Mouse (Mus musculus): ENCODE measurements around the gene Fam90a1a. TPM values are rescaled to one million over a fixed set of nuclear protein-coding genes. Genes with fewer than 3 reads are reported as not detected.
A peak's percentile ranks its signal among the peaks of the same experiment; 100 is the strongest.

Fam90a1a gene
- polyA plus RNA-seq, 1 experiment from 2014 or later: not detected

- no peaks in the 10 kb centered on the region for H3K36me3 ChIP-seq
- H3K27me3 ChIP-seq: no peaks in the 10 kb centered on the region
- no peaks in the 10 kb centered on the region for H3K9me3 ChIP-seq (replicated peaks)
- no peak overlapping the region for H3K9ac ChIP-seq
- WGBS: 65% methylated on average over 4 of the region's 4 CpGs
- no peak overlapping the region for H3K4me3 ChIP-seq
- ATAC-seq (ENCODE audit: low FRiP score): no peak
- no peak overlapping the region for H3K27ac ChIP-seq
- no peak overlapping the region for H3K4me2 ChIP-seq (replicated peaks)
- no peaks in the 10 kb centered on the region for H3K4me1 ChIP-seq
Measured at GRCm38 (mm10) chr8:21978193-21978592, 19.7 kb downstream of the Fam90a1a start.

GRCm38 (mm10) chr8:21981664-21982337, 23.3 kb downstream of the Fam90a1a start:
- Histone ChIP-seq H3K27ac (no peak overlapping the region), H3K27me3 (no peaks in the 10 kb centered on the region), H3K36me3 (no peaks in the 10 kb centered on the region), H3K4me2 (replicated peaks) (no peak overlapping the region), H3K9ac (no peak overlapping the region), H3K4me1 (no peaks in the 10 kb centered on the region), H3K4me3 (no peak overlapping the region), H3K9me3 (replicated peaks) (no peaks in the 10 kb centered on the region)
- ATAC-seq (ENCODE audit: low FRiP score): peak; percentile 66
- WGBS: 59% methylated on average over 8 of the region's 8 CpGs

- no peak overlapping the region for H3K9ac ChIP-seq
- ATAC-seq (ENCODE audit: low FRiP score): 0 out of 2 replicates have a peak, but pooled peaks have one; percentile 56
- no peak overlapping the region for H3K27ac ChIP-seq
- WGBS: 25% methylated on average over 6 of the region's 6 CpGs
- no peak overlapping the region for H3K4me3 ChIP-seq
- H3K4me1 ChIP-seq: no peaks in the 10 kb centered on the region
- no peaks in the 10 kb centered on the region for H3K27me3 ChIP-seq
- no peak overlapping the region for H3K4me2 ChIP-seq (replicated peaks)
- H3K36me3 ChIP-seq: no peaks in the 10 kb centered on the region
- no peaks in the 10 kb centered on the region for H3K9me3 ChIP-seq (replicated peaks)
Measured at GRCm38 (mm10) chr8:21992184-21992583, 33.7 kb downstream of the Fam90a1a start.

GRCm38 (mm10) chr8:21995181-21995580, 36.7 kb downstream of the Fam90a1a start:
- no peak for ATAC-seq (ENCODE audit: low FRiP score)
- Histone ChIP-seq H3K4me3 (no peak overlapping the region), H3K27me3 (no peaks in the 10 kb centered on the region), H3K27ac (no peak overlapping the region), H3K36me3 (no peaks in the 10 kb centered on the region), H3K4me1 (no peaks in the 10 kb centered on the region), H3K4me2 (replicated peaks) (no peak overlapping the region), H3K9ac (no peak overlapping the region), H3K9me3 (replicated peaks) (no peaks in the 10 kb centered on the region)
- WGBS: 50% methylated on average over 3 of the region's 3 CpGs

- H3K4me1 ChIP-seq: no peaks in the 10 kb centered on the region
- H3K27ac ChIP-seq: no peak overlapping the region
- no peak overlapping the region for H3K4me3 ChIP-seq
- H3K4me2 ChIP-seq (replicated peaks): no peak overlapping the region
- H3K9me3 ChIP-seq (replicated peaks): no peaks in the 10 kb centered on the region
- H3K36me3 ChIP-seq: no peaks in the 10 kb centered on the region
- no peak overlapping the region for H3K9ac ChIP-seq
- H3K27me3 ChIP-seq: no peaks in the 10 kb centered on the region
- ATAC-seq (ENCODE audit: low FRiP score): no peak
- WGBS: 76% methylated on average over 14 of the region's 14 CpGs
Measured at GRCm38 (mm10) chr8:22004750-22005522, 46.4 kb downstream of the Fam90a1a start.

GRCm38 (mm10) chr8:22006423-22006822, 47.9 kb downstream of the Fam90a1a start:
- Histone ChIP-seq H3K27me3 (no peaks in the 10 kb centered on the region), H3K9me3 (replicated peaks) (no peaks in the 10 kb centered on the region), H3K36me3 (no peaks in the 10 kb centered on the region), H3K27ac (no peak overlapping the region), H3K4me1 (no peaks in the 10 kb centered on the region), H3K4me2 (replicated peaks) (no peak overlapping the region), H3K4me3 (no peak overlapping the region), H3K9ac (no peak overlapping the region)
- no peak for ATAC-seq (ENCODE audit: low FRiP score)
- WGBS: 82% methylated on average over 6 of the region's 6 CpGs

- Histone ChIP-seq H3K27ac (no peak overlapping the region), H3K4me1 (no peaks in the 10 kb centered on the region), H3K36me3 (no peaks in the 10 kb centered on the region), H3K9ac (no peak overlapping the region), H3K4me2 (replicated peaks) (no peak overlapping the region), H3K27me3 (no peaks in the 10 kb centered on the region), H3K4me3 (no peak overlapping the region), H3K9me3 (replicated peaks) (no peaks in the 10 kb centered on the region)
- WGBS: 66% methylated on average over 3 of the region's 3 CpGs
- no peak for ATAC-seq (ENCODE audit: low FRiP score)
Measured at GRCm38 (mm10) chr8:22009403-22009802, 50.9 kb downstream of the Fam90a1a start.

GRCm38 (mm10) chr8:22013034-22013707, 54.7 kb downstream of the Fam90a1a start:
- H3K9ac ChIP-seq: no peak overlapping the region
- H3K4me2 ChIP-seq (replicated peaks): no peak overlapping the region
- peak; percentile 42; the same call in 1 of the 2 replicates for ATAC-seq (ENCODE audit: low FRiP score)
- 81% methylated on average over 24 of the region's 24 CpGs for WGBS
- no peaks in the 10 kb centered on the region for H3K27me3 ChIP-seq
- H3K4me1 ChIP-seq: no peaks in the 10 kb centered on the region
- no peak overlapping the region for H3K27ac ChIP-seq
- no peaks in the 10 kb centered on the region for H3K36me3 ChIP-seq
- H3K4me3 ChIP-seq: no peak overlapping the region
- H3K9me3 ChIP-seq (replicated peaks): no peaks in the 10 kb centered on the region

Other genes with a start within 250 kb of the Fam90a1a start
- gene Defa24, start 224.2 kb upstream of the Fam90a1a start, polyA plus RNA-seq (2016; fragmentation: Nextera tagmentation; extraction: Ambion mirVana): not detected in 2 replicates
- gene Defb50, start 135.2 kb upstream of the Fam90a1a start, polyA plus RNA-seq (2016; fragmentation: Nextera tagmentation; extraction: Ambion mirVana): not detected in 2 replicates
- not detected in 2 replicates for gene Defb2, start 118.8 kb upstream of the Fam90a1a start, polyA plus RNA-seq (2016; fragmentation: Nextera tagmentation; extraction: Ambion mirVana)
- gene Defb10, start 99.8 kb upstream of the Fam90a1a start, polyA plus RNA-seq (2016; fragmentation: Nextera tagmentation; extraction: Ambion mirVana): 1.1 TPM in 1 of 2 replicates, not detected in the other
- gene Defb9, start 73.3 kb upstream of the Fam90a1a start, polyA plus RNA-seq (2016; fragmentation: Nextera tagmentation; extraction: Ambion mirVana): 1.3 and 1.5 TPM in 2 replicates
- gene Defb11, start 52.3 kb upstream of the Fam90a1a start, polyA plus RNA-seq (2016; fragmentation: Nextera tagmentation; extraction: Ambion mirVana): 14.2 and 14.9 TPM in 2 replicates
- gene Defb15, start 26.0 kb upstream of the Fam90a1a start, polyA plus RNA-seq (2016; fragmentation: Nextera tagmentation; extraction: Ambion mirVana): not detected in 2 replicates
- not detected in 2 replicates for gene Defb35, start 20.4 kb upstream of the Fam90a1a start, polyA plus RNA-seq (2016; fragmentation: Nextera tagmentation; extraction: Ambion mirVana)
- not detected in 2 replicates for gene Defb13, start 12.0 kb upstream of the Fam90a1a start, polyA plus RNA-seq (2016; fragmentation: Nextera tagmentation; extraction: Ambion mirVana)
- not detected in 2 replicates for gene Ccdc70, start 11.1 kb downstream of the Fam90a1a start, polyA plus RNA-seq (2016; fragmentation: Nextera tagmentation; extraction: Ambion mirVana)
- gene Atp7b, start 101.6 kb downstream of the Fam90a1a start, polyA plus RNA-seq (2016; fragmentation: Nextera tagmentation; extraction: Ambion mirVana): 1.7 and 1.9 TPM in 2 replicates
- 32.3 and 38.0 TPM in 2 replicates for gene Alg11, start 102.0 kb downstream of the Fam90a1a start, polyA plus RNA-seq (2016; fragmentation: Nextera tagmentation; extraction: Ambion mirVana)
- 0.52 and 1.2 TPM in 2 replicates for gene Nek5, start 166.3 kb downstream of the Fam90a1a start, polyA plus RNA-seq (2016; fragmentation: Nextera tagmentation; extraction: Ambion mirVana)
- 9.8 and 10.0 TPM in 2 replicates for gene Nek3, start 207.7 kb downstream of the Fam90a1a start, polyA plus RNA-seq (2016; fragmentation: Nextera tagmentation; extraction: Ambion mirVana)
- gene Ckap2, start 227.1 kb downstream of the Fam90a1a start, polyA plus RNA-seq (2016; fragmentation: Nextera tagmentation; extraction: Ambion mirVana): 37.0 and 39.8 TPM in 2 replicates
- gene Vps36, start 234.1 kb downstream of the Fam90a1a start, polyA plus RNA-seq (2016; fragmentation: Nextera tagmentation; extraction: Ambion mirVana): 39.4 and 39.9 TPM in 2 replicates